Mouse (Mus musculus) limb, embryonic 12.5 days (tissue): ENCODE results near the gene Ap1m1. TPM values are rescaled to one million over a fixed set of nuclear protein-coding genes. Genes with fewer than 3 reads are reported as not detected.

Experiments
- ATAC-seq: fragments of 200-750 bp; cut with Nextera tagmentation; 2 replicates; pipeline ENCODE4 v1.8.0; 2017; ENCODE audit warnings: low read depth, moderate TSS enrichment; ENCODE audit not compliant: insufficient number of reproducible peaks, insufficient read depth, low FRiP score, low TSS enrichment
- H3K27ac ChIP-seq: fragments of 300-500 bp; sonication (generic); 2 replicates; pipeline ENCODE4 v1.5.1; 2016; ENCODE audit warnings: mild to moderate bottlenecking, moderate library complexity
- H3K27me3 ChIP-seq: fragments of 300-500 bp; sonication (generic); 2 replicates; pipeline ENCODE4 v1.6.1; 2016; ENCODE audit warnings: mild to moderate bottlenecking, moderate library complexity
- H3K36me3 ChIP-seq: fragments of 300-500 bp; sonication (generic); 2 replicates; pipeline ENCODE4 v1.6.1; 2016; ENCODE audit warnings: mild to moderate bottlenecking, moderate library complexity
- H3K4me1 ChIP-seq: fragments of 300-500 bp; sonication (generic); replicated peaks from 2 replicates; pipeline ENCODE4 v1.6.1; 2016
- H3K4me2 ChIP-seq: fragments of 300-500 bp; sonication (generic); 2 replicates; pipeline ENCODE4 v1.6.1; 2016; ENCODE audit warnings: mild to moderate bottlenecking, moderate library complexity
- H3K4me3 ChIP-seq: fragments of 300-500 bp; sonication (generic); replicated peaks from 2 replicates; pipeline ENCODE4 v1.5.1; 2016; ENCODE audit warnings: mild to moderate bottlenecking
- H3K9ac ChIP-seq: fragments of 300-500 bp; sonication (generic); replicated peaks from 2 replicates; pipeline ENCODE4 v1.6.1; 2016; ENCODE audit warnings: mild to moderate bottlenecking, moderate library complexity
- H3K9me3 ChIP-seq: fragments of 300-500 bp; sonication (generic); 2 replicates; pipeline ENCODE4 v1.6.1; 2016; ENCODE audit warnings: mild to moderate bottlenecking, moderate library complexity
- WGBS: fragments of 180-500 bp; shearing (Covaris S2); methylation state at CpG from one replicate; pipeline ENCODE4 v1.1.7; 2016; 5-methylcytosine and 5-hydroxymethylcytosine counted together
- polyA plus RNA-seq: library from polyadenylated mRNA; unstranded; fragments of >200 nt; fragmentation: Nextera tagmentation; extraction: Ambion mirVana; gene quantifications from 2 replicates; pipeline ENCODE4 v1.2.1, GENCODE M21; 2016

Gene Ap1m1
- polyA plus RNA-seq, 1 experiment from 2014 or later, result 123 TPM

DNA sequence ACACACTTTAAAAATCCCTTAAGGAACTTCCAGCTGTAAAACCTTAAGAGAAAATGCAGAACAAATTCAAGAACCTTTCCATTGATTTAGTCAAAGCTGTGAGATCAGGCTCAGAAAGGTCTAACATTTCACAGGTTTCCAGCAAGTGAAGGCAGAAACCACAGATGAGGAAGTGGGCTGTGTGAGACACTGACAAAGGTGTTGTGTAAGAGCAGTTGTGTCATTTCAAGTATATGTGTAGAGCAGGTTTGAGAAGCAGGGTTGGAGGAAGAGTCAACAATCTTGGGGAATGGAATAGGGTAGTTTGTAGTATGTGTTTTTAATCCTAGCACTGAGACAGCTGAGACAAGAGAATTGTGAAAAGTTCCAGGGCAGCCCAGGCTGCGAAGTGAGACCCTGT is 23.9 kb upstream of the Ap1m1 start:
- WGBS, result 55% methylated on average over 1 of the region's 1 CpGs
- no peak overlapping the region for H3K4me2 ChIP-seq
- peaks cover under 1% of the 10 kb centered on the region; the same call in 1 of the 2 replicates for H3K36me3 ChIP-seq
- no peak overlapping the region for H3K27ac ChIP-seq
- ATAC-seq, result no peak
- peaks cover 8% of the 10 kb centered on the region for H3K4me1 ChIP-seq
- no peaks in the 10 kb centered on the region for H3K9me3 ChIP-seq
- H3K27me3 ChIP-seq, result peaks cover 15% of the 10 kb centered on the region
- no peak overlapping the region for H3K9ac ChIP-seq
- no peak overlapping the region for H3K4me3 ChIP-seq

- ATAC-seq, result peak; percentile 11; the same call in 1 of the 2 replicates
- H3K9ac ChIP-seq, result no peak overlapping the region
- peaks cover 11% of the 10 kb centered on the region for H3K27me3 ChIP-seq
- H3K4me1 ChIP-seq, result peaks cover 13% of the 10 kb centered on the region
- H3K9me3 ChIP-seq, result no peaks in the 10 kb centered on the region
- WGBS, result 81% methylated on average over 10 of the region's 10 CpGs
- H3K4me3 ChIP-seq, result peak overlapping the region; percentile 77
- peak overlapping the region; percentile 86; the same call in 1 of the 2 replicates for H3K4me2 ChIP-seq
- peaks cover 32% of the 10 kb centered on the region for H3K36me3 ChIP-seq
- H3K27ac ChIP-seq, result no peak overlapping the region
These were observed 20.9 kb upstream of the Ap1m1 start for GRCm38 (mm10) chr8:72218781-72219540.

GRCm38 (mm10) chr8:72219541-72220363 is 20.1 kb upstream of the Ap1m1 start, which contains the start of gene Fam32a:
TSS of gene Fam32a (plus strand) at chr8:72219730.
- Histone ChIP-seq H3K4me2 (peak within 1 kb of the TSS; percentile 86), H3K9ac (peak within 1 kb of the TSS; percentile 71), H3K9me3 (no peaks in the 10 kb centered on the region), H3K27ac (peak within 1 kb of the TSS; percentile 75), H3K4me3 (peak within 1 kb of the TSS; percentile 77), H3K4me1 (peaks cover 13% of the 10 kb centered on the region), H3K36me3 (peaks cover 35% of the 10 kb centered on the region), H3K27me3 (peaks cover 9% of the 10 kb centered on the region)
- WGBS, result 14% methylated on average over 39 of the region's 39 CpGs
- ATAC-seq, result peak; percentile 95

DNA sequence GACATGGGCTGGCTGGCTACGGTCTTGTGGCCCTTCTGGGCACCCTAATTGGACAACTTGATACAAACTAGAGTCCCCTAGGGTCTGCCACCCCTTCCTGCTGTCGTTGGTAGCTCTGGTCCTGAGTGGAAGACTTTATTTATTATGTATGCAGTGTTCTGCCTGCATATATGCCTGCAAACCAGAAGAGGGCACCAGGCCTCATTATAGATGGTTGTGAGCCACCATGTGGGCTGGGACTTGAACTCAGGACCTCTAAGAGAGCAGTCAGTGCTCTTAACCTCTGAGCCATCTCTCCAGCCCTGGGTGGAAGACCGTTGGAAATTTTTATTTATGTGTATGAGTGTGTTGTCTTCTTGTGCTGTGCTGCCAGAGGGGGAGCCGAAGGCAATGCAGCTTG is 19.1 kb upstream of the Ap1m1 start:
- 87% methylated on average over 4 of the region's 4 CpGs for WGBS
- no peak overlapping the region for H3K27ac ChIP-seq
- no peak for ATAC-seq
- H3K9me3 ChIP-seq, result no peaks in the 10 kb centered on the region
- peak overlapping the region; percentile 77 for H3K4me3 ChIP-seq
- H3K9ac ChIP-seq, result no peak overlapping the region
- peak overlapping the region; percentile 86 for H3K4me2 ChIP-seq
- peaks cover 35% of the 10 kb centered on the region for H3K36me3 ChIP-seq
- peaks cover 13% of the 10 kb centered on the region for H3K4me1 ChIP-seq
- H3K27me3 ChIP-seq, result peaks cover 7% of the 10 kb centered on the region

DNA sequence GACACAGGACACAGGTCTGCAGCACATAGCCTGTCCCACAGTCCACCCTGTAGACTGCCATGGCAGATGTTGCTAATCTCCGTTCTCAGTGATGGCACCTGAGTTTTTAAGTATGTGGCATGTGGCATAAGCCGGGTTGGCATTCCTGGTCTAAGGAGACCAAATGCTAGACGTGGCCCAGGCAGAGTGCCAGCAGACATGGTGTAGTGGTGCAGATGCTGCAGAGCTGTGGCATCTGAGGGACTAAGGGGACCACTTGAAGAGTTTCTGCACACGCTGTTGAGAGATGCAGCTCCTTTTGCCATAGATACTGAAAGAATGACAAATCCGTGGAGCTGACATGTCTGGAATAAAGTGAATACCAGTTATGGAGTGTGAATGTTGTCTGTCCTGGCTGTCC is 17.2 kb upstream of the Ap1m1 start:
- no peak for ATAC-seq
- no peaks in the 10 kb centered on the region for H3K9me3 ChIP-seq
- H3K36me3 ChIP-seq, result peaks cover 35% of the 10 kb centered on the region
- peaks cover 13% of the 10 kb centered on the region for H3K4me1 ChIP-seq
- WGBS, result 91% methylated on average over 5 of the region's 5 CpGs
- H3K9ac ChIP-seq, result no peak overlapping the region
- no peak overlapping the region for H3K4me2 ChIP-seq
- peaks cover 4% of the 10 kb centered on the region; the same call in 1 of the 2 replicates for H3K27me3 ChIP-seq
- no peak overlapping the region for H3K27ac ChIP-seq
- no peak overlapping the region for H3K4me3 ChIP-seq

- H3K4me2 ChIP-seq, result peak overlapping the region; percentile 74
- H3K9me3 ChIP-seq, result no peaks in the 10 kb centered on the region
- H3K4me1 ChIP-seq, result peaks cover 6% of the 10 kb centered on the region
- no peaks in the 10 kb centered on the region for H3K27me3 ChIP-seq
- WGBS, result 1% methylated on average over 24 of the region's 24 CpGs
- peak overlapping the region; percentile 94 for H3K27ac ChIP-seq
- H3K36me3 ChIP-seq, result peaks cover 10% of the 10 kb centered on the region
- ATAC-seq, result peak; percentile 62
- H3K4me3 ChIP-seq, result peak overlapping the region; percentile 66
- peak overlapping the region; percentile 69 for H3K9ac ChIP-seq
These were observed 565 bp downstream of the Ap1m1 start for GRCm38 (mm10) chr8:72240403-72240763.

- no peak for ATAC-seq
- H3K36me3 ChIP-seq, result peaks cover 10% of the 10 kb centered on the region
- H3K9ac ChIP-seq, result peak overlapping the region; percentile 69; the same call in 1 of the 2 replicates
- H3K4me1 ChIP-seq, result peaks cover 6% of the 10 kb centered on the region
- H3K4me3 ChIP-seq, result peak overlapping the region; percentile 66
- H3K27me3 ChIP-seq, result no peaks in the 10 kb centered on the region
- no peaks in the 10 kb centered on the region for H3K9me3 ChIP-seq
- no peak overlapping the region for H3K27ac ChIP-seq
- WGBS, result 77% methylated on average over 7 of the region's 7 CpGs
- peak overlapping the region; percentile 74 for H3K4me2 ChIP-seq
These were observed 1.1 kb downstream of the Ap1m1 start for GRCm38 (mm10) chr8:72240951-72241350.

DNA sequence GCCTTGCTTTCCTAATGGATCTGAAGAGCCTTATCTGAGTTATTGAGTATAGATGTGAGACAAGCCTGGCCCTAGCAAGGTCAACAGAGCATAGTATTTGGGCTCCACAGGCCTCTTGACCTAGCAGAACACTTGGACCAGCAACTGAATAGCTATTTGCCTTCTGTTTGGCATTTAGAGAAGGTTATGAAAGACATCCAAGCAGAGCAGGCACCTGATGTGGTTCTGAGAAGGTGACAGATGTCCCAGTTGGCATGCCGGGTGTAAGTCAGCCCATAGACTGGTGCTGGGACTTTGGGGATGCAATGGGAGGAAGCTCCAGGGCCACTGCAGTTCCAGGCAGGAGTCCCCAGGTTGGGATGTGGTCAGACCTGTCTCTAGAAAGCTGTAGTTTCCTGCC is 2.4 kb downstream of the Ap1m1 start:
- H3K4me3 ChIP-seq, result no peak overlapping the region
- H3K4me2 ChIP-seq, result no peak overlapping the region
- peaks cover 6% of the 10 kb centered on the region for H3K4me1 ChIP-seq
- no peak overlapping the region for H3K27ac ChIP-seq
- ATAC-seq, result no peak
- no peaks in the 10 kb centered on the region for H3K27me3 ChIP-seq
- 85% methylated on average over 1 of the region's 1 CpGs for WGBS
- no peaks in the 10 kb centered on the region for H3K9me3 ChIP-seq
- peaks cover 21% of the 10 kb centered on the region for H3K36me3 ChIP-seq
- H3K9ac ChIP-seq, result no peak overlapping the region

DNA sequence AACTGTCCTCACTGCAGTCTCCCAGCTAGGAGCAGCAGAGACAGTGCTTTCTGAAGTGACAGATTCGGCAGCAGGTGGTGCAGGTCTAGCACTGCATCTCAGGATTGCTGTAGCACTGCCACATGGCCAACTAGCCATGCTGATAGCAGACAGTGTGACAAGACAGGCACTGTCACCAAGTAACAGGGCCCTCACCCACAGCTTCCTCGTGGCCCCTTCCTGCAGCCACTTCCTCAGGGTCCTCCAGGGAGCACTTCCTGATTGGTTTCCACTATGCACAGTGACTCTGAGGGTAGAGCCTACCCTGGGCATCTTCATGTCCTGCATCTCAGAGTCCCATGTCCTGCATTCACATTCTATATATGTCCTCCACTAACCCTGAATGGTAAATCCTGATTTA is 4.8 kb downstream of the Ap1m1 start:
- H3K4me3 ChIP-seq, result no peak overlapping the region
- H3K9me3 ChIP-seq, result no peaks in the 10 kb centered on the region
- H3K4me2 ChIP-seq, result no peak overlapping the region
- ATAC-seq, result no peak
- no peak overlapping the region for H3K27ac ChIP-seq
- H3K4me1 ChIP-seq, result peaks cover 6% of the 10 kb centered on the region
- H3K36me3 ChIP-seq, result peaks cover 25% of the 10 kb centered on the region
- no peak overlapping the region for H3K9ac ChIP-seq
- no peaks in the 10 kb centered on the region for H3K27me3 ChIP-seq
- 81% methylated on average over 2 of the region's 2 CpGs for WGBS

DNA sequence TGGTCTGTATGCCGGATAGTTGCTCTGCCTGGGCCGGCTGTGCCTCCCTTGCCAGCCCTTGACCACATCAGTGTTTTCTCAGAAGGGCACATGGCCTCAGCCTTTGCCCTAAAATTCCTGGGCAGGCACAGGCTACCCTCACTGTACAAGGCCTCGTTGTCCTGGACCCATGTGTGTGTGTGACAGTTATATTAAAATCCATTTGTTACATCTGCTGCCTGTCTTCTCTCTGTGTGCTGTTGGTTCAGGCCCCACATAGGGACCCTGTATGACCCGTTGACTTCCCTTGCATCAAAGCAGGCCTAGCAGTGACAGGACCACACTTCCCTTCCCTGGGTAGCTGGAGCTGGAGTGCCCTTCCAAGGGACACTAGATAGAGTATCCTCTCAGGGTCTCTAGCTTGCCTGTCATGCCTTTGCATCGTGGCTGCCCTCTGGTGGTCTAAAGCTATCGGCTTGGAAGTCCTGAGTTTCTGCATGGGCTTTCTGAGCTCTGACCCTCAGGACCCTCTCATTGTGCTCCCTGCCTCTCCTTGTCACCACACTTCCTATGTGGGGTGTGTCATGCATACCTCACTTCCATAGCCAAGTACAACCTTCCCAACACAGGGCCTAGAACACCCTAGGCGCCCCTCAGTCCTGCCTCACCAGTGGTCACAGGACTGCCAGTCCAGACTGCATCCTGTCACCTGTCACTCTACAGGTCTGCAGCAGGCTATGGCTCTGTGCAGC is 17.5 kb downstream of the Ap1m1 start:
- H3K4me2 ChIP-seq, result no peak overlapping the region
- no peaks in the 10 kb centered on the region for H3K9me3 ChIP-seq
- H3K36me3 ChIP-seq, result peaks cover 35% of the 10 kb centered on the region
- ATAC-seq, result no peak
- no peak overlapping the region for H3K9ac ChIP-seq
- H3K27me3 ChIP-seq, result no peaks in the 10 kb centered on the region
- no peak overlapping the region for H3K4me3 ChIP-seq
- WGBS, result 59% methylated on average over 7 of the region's 7 CpGs
- peaks cover 3% of the 10 kb centered on the region; the same call in 1 of the 2 replicates for H3K4me1 ChIP-seq
- H3K27ac ChIP-seq, result no peak overlapping the region

- peaks cover 30% of the 10 kb centered on the region for H3K36me3 ChIP-seq
- no peaks in the 10 kb centered on the region for H3K9me3 ChIP-seq
- peaks cover 3% of the 10 kb centered on the region; the same call in 1 of the 2 replicates for H3K4me1 ChIP-seq
- H3K27ac ChIP-seq, result no peak overlapping the region
- no peak overlapping the region for H3K9ac ChIP-seq
- H3K27me3 ChIP-seq, result no peaks in the 10 kb centered on the region
- WGBS, result 83% methylated on average over 1 of the region's 1 CpGs
- H3K4me2 ChIP-seq, result no peak overlapping the region
- no peak overlapping the region for H3K4me3 ChIP-seq
- ATAC-seq, result no peak
These were observed 18.1 kb downstream of the Ap1m1 start for GRCm38 (mm10) chr8:72257902-72258238.
